Mouse (Mus musculus) large intestine, adult 2 months (tissue): ENCODE data around the gene Atg9a. TPM values are rescaled to one million over a fixed set of nuclear protein-coding genes. Genes with fewer than 3 reads are reported as not detected.
A peak's percentile ranks its signal among the peaks of the same experiment; 100 is the strongest.

Source experiments
- DNase-seq: peaks from one replicate; pipeline ENCODE4 v3.0.0-alpha.2; 2012; ENCODE audit warnings: low read depth, low spot score
- WGBS: fragments of 180-500 bp; shearing (Covaris S2); methylation state at CpG from one replicate; pipeline ENCODE4 v1.1.7; 2018; 5-methylcytosine and 5-hydroxymethylcytosine counted together
- polyA plus RNA-seq: library from polyadenylated mRNA; depleted of rRNA; stranded (reverse); fragments of >200 nt; gene quantifications from 2 replicates; pipeline ENCODE4 v1.2.3, GENCODE M21; 2012

Gene Atg9a
- polyA plus RNA-seq, 1 experiment: 72.2 TPM

DNA sequence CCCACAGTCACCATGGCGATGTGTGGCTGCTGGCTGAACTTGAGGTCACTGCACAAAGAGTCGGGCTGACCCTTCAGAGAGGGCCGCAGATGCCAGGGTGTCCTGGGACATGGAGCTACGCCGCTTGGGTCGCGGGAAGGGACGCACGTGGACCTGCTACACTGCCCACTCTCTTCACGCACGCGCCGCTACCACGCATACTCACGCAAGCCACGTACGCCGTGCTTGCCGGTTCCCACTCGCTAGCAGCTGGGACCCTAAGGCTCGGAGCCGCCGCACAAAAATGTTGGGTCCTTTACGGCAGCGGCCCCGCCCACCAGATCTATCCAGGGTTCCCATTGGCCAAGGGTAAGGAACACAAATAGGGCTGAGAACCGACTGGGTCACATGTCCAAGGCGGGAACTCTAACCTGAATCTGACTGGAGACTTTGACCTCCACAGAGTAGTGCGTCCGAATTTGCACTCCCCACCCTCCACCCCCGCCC is 11.8 kb downstream of the Atg9a start, which contains the start of gene Abcb6:
Gene Abcb6, minus strand, starts transcription at position 288 of the 486 bp plus-strand sequence.
- DNase-seq: peak; percentile 82
- WGBS: 0% methylated on average over 31 of the region's 31 CpGs

DNA sequence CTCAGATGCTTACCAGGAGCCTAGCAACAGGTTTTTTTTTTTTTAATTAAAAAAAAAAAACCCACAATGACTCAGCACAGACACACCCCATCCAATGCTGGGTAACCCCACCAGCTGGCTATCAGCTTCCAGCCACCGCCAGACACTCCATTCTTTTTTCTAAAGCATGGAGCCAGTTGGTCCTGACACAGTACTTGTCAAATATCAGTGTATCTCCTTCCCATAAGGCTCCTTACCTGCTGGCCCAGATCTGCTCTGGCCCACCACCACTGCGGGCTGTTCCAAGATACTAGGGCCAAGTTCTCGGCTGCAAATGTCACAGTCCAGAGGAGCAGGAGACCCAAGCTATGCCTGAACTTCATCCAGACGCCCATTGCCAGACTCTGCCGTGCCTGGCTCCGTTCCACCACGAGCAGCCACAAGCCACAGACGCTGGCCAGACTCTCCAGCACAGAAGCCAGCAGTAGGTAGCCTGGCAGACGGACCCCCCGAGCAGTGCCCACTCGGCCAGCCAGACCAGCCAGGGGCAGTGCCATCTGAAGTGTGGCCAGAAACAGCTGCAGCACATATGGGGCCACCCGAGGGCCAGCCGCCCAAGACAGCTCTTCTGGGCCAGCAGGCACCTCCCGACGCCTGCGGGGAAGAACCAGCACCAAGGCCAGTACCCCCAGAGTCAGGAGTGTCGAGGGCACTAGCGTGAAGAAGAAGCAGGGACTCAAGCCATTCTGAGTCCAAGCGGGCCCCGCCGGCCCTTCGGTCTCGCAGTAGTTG is 12.5 kb downstream of the Atg9a start:
- 3% methylated on average over 23 of the region's 23 CpGs for WGBS
- DNase-seq: no peak

DNA sequence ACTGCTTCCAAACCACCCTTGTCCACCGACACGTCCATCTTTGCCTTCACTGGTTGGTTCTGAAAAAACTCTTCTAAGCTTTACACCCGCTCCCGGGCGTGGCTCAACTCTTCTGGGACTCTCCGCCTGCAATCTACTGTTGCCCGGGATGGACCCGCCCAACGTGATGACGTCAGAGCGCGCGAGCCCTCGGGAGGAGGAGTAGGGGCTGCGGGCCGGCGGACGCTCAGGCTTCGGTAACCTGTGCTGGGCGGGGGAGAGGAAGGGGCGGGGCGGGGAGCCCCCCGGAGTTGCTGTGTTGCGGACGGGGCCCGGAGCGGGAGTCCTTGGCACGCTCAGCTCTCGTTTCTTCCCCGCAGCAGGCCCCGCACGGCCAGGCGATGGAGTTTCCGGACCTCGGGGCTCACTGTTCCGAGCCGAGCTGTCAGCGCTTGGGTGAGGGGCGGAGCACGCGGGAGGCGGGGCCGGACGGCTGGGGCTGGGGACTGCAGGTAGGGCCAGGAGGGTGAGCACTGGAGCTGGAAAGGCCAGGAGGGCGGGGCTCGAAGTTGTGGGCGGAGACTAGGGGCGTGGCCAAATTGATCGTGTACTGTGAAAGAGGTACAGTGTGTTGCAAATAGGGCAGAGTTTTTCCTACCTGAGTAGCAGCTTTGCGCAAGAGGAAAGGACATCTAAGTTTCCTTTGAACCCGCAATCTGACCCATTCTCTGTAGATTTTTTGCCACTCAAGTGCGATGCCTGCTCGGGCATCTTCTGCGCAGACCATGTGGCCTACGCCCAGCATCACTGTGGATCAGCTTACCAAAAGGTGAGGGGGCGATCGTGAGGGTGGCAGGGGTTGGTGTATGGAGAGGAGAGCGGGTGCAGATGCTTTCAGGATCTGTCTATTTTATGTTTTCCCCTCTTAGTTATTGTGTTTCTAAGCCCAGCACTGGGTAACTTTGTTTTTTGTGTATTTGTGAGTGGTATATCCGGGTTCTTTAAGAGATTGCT is 23.2 kb downstream of the Atg9a start, which contains the start of gene Zfand2b:
Gene Zfand2b, plus strand, starts transcription at position 175 of the 993 bp plus-strand sequence.
- WGBS: 1% methylated on average over 58 of the region's 59 CpGs
- peak; percentile 95 for DNase-seq

DNA sequence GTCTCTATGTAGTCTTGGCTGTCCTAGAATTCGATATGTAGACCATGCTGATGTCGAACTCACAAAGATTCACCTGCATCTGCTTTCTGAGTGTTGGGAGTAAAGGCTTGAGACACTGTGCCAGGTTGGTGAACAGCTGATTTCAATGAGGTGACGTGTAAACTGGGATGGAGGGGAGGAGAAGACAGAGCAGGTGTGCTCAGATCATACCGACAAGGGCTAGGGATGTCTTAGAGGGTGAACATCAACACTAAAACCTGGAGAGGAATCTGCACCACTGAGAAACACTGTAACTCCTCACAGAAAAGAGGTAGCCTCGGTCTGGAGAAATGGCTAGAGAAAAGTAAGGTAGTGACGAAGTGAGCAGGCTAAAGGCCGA is 23.9 kb downstream of the Atg9a start:
- 3% methylated on average over 7 of the region's 7 CpGs for whole genome bisulfite sequencing

DNA sequence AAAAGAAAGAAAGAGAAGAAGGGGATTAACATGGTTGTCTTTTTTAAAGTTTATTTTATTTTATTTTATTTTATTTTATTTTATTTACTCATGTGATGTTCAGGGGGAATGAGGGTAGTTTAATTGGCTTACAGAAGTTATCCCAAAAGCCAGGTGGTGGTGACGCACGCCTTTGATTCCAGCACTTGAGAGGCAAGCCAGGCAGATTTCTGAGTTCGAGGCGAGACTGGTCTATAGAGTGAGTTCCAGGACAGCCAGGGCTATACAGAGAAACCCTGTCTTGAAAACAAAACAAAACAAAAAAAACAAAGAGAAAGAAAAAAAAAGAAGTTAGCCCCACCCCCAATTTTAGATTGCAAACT is 31.8 kb downstream of the Atg9a start:
- WGBS: 87% methylated on average over 4 of the region's 4 CpGs

More for the DNA sequence above, 23.9 kb downstream of the Atg9a start:
- no peak for DNase-seq

DNA sequence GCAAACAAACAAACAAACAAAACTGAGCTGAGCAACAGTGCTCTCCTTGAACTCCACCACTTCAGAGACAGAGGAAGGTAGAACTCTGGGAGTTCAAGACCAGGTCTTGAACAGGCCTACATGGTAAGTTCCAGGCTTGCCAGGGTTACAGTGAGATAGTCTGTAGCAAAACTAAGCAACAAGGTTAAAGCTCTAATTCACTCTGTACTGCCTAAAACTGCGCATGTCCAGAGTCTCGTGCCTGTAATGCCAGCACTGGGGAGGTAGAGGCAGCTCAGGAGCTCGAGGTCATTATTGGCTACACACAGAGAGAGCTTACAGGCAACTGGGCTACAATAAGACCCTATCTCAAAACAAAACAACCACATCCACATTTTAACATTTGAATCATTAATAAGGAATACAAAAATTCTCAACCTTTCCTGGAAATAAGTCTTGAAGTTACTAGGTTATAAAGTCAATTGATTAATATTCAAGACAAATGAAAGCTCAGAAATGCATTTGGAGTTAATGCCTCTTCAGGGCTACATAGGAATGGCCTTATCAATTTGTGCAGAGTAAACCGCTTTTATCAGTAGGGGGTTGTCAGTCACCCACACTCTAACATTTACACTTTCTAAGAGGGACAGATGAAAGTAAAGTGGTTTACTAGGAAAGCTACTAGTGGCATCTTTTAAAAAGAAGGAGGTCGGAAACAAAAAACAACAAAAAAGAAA is 32.3 kb downstream of the Atg9a start:
- DNase-seq: no peak
- 74% methylated on average over 5 of the region's 5 CpGs for WGBS

More for the DNA sequence above, 31.8 kb downstream of the Atg9a start:
- DNase-seq: no peak

DNA sequence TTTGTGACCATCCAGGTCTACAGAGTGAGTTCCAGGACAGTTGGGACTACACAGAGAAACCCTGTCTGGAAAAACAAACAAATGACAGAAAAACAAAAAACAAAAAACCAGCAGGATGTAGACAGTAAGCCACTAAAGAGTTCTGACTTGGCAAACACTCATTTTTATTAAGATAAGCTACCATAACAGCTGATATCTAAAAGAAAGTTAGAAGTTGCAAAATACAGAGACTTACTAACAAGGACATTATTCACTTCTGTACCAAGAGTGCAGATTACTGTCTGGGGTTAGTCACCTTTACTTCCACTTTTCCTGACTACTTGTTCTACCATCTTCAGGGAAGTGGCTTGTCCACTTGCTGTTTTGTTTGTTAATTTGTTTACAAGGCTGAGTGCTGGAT is 33.0 kb downstream of the Atg9a start:
- DNase-seq: no peak

DNA sequence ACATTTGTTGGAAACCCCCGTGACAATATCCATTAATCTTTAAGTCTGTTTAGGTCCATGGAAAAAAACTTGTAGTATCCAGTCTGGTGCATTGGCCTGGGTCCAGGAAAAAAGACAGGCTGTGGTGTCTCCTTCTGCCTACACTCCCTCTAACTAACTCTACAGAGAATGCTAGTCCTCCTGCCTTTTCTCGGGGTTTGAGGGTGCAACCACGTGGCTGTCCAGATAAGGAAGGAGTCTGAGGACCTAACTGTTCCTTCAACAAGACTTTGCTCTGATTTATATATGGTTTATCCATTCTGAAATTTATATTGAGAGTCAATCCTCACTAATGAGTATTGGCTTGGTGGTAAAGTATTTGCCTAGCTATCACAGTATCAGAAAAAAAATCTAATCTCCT is 36.2 kb downstream of the Atg9a start:
- DNase-seq: no peak
- 37% methylated on average over 3 of the region's 3 CpGs for WGBS

DNA sequence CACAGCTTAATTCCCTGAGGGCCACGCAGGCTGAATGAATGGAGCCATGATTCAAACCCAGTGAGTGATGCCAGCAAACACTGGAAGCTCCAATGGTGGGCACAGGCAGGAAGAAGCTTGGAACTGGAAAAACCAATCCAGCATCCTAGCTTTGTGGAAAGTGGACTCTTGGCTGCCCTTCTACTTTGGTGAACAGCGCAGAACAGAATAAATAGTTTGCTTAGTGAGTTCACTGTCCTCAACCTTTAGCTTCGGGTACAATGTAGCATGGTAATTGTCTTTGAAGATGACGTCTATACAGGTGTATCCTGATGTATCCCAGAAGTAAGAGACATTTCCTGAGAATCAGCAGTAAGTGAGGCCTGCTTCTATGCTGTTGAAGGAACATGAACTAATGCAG is 43.3 kb downstream of the Atg9a start:
- 77% methylated on average over 4 of the region's 4 CpGs for WGBS

DNA sequence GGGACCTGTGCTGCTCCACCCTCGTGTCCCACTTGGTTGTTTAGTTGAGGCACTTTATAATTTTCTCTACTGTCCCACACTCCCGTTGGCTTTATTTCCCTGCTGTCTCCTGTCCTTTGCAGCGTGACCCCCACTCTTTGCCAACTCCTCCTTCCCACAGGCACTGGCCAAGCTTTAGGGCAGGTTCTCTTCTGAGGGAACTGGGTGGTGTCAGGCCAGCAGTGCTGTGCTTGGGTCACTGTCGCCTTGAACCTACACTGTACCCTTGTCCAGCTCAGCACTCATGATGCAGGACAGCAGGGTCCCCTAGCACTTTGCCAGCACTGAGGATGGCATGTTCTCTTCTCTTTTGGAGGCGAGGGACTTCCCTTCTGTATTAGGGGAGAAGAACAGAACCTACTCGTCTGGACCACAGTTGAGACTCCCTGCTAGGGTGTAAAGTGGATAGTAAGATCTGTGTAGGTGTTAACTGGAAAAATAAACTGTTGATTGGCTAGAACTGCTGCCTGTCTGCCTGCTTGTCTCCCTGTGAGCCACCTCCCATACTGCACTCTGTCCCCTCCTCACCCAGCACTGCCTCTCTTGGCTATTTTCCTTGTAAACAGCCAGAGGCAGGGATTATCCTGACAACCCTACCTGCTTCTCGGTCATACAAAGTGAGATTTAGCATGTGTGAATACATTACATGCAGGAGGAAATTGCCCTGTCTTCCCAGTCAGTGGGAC is 44.4 kb downstream of the Atg9a start:
- 73% methylated on average over 7 of the region's 7 CpGs for WGBS
- no peak for DNase-seq

More for the DNA sequence above, 43.3 kb downstream of the Atg9a start:
- no peak for DNase-seq

DNA sequence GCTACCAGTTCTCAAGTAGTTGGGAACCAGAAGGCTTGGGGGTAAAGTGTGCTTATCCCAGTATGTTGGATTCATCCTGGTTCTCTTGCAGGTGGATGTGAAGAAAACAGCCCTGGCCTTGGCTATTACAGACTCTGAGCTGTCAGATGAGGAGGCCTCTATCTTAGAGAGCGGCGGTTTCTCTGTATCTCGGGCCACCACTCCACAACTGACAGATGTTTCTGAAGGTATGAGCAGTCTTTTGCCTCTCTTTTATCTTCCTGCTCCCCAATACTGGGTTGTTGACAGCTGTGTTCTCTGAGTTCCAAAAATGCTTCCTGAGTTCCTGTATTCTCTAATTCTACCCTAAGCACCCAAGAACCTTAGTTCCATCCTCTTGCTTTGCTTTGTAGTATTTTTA is 46.4 kb downstream of the Atg9a start:
- WGBS: 94% methylated on average over 3 of the region's 3 CpGs
- no peak for DNase-seq

DNA sequence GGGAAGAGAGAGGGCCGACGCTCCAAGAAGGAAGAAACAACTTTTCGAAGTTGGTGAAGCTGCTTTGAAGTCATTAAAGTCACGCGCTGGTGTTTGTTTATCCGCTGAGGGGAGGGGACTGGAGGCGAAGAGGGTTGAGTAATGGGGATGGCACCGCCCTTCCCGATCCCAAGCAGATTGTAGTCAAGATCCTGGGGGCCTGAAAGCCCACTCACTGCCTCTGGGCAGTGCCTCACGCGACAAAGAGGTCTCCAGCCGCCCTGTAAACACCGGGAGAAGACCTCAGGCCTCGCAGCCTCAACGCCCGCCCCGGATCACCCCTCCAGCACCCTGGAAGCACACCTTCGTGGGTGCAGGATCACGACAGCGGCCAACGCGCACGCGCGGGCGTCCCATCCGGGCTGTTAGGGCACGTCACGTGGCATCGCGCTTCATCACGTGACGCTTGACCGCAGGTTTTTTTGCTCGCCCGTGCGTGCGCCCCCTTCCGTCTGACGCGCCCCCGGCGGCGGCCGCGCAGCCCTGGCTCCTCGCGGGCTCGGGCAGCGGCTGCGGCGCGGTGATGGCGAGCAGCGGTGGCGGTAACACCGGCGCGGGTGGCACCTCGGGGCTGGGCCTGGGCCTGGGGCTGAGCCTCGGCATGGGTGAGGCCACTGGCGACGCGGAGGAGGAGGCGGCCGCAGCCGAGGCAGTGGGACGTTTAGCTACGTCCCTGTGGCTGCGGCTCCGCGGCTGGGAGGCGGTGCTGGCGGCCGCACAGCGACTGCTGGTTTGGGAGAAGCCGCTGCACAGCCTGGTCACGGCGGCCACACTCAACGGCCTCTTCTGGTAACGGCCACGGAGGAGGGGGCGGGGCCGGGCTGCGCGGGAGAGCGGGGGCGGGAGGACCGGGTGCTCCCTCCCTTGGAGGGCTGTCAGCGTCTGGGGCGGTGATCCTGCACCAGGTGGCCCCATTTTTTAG is 49.4 kb downstream of the Atg9a start, which contains the start of the genes Cnppd1 and Retreg2:
Gene Cnppd1, minus strand, starts transcription at position 411 of the 961 bp plus-strand sequence.
Gene Retreg2, plus strand, starts transcription at position 478 of the 961 bp plus-strand sequence.
- peak; percentile 82 for DNase-seq
- under 1% methylated on average over 91 of the region's 91 CpGs for WGBS

DNA sequence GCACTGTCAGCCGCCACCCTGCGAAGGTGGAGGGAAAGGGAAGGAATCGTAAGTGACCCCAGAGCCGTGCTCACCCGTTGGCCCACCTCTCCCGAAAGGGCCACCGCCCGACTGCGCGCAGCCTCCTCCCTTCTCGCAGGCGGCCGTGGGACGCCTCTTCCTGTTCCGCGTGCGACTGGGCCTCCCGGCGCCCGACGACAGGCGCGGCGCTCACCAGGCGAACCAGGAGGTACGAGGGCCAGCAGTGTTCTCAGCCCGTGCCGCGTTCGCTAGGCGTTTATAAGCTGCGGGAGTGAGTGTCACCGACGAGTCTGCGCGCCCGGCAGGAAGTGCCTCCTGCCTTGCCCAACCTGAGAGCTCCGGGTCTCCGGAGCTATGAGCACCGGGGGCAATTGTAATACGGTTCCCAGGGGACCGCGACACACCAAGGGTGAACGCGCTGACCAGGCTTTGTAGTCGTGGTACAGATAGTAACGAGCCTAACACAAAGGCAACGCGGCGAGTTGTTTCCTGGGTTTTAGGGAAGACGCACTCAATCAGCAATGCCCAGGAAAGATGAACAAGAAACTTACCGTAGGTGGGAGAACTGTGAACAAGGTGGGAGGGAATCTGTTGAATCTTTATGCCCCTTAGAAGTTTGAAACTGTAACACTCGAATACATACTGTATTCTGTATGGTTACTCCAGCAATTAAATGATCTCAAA is 50.4 kb downstream of the Atg9a start:
- DNase-seq: no peak
- under 1% methylated on average over 53 of the region's 53 CpGs for WGBS

DNA sequence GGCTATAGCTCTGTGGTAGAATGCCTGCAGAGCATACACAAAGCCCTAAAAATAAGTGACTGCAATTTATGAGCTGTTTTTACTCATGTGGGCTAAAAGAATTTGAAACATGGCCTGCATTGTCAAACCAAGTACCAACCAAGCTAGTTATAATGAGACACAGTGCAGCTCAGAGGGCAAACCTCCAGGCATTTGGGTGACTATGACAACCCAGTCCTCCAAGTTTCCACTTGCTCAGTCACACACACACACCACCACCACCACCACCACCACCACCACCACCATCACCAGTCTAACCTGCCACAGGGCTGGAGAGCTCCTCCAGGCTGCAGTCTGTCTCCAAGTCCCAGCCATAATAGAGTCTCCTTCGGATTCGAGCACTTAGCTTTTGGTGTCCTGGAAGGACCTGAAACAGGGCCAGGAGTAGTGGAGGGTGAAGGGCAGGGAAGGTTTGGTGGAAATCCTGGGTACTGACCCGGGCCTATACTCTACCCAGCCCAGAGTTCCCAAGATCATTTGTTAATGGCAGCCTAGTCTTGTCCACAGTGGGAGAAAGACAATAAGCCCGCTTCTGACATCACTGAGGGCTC is 51.3 kb downstream of the Atg9a start:
- no peak for DNase-seq
- 2% methylated on average over 4 of the region's 4 CpGs for WGBS

DNA sequence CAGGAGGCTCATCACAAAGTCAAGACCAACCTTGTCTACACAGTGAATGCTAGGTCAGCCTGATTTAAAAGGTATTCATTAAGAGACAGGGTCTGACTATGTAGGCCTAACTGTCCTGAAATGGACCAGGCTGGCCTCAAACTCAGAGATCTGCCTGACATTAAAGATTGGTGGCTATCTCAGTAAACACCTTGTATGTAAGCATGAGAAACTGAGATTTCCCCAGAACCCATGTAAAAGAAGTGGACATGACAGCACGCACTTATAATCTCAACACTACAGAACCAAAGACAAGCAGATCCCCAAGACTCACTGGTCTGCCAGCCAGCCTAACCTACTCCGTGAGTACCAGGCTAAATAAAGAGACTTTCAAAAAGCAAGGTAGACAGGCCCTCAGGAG is 53.5 kb downstream of the Atg9a start:
- WGBS: 90% methylated on average over 2 of the region's 2 CpGs
- no peak for DNase-seq

DNA sequence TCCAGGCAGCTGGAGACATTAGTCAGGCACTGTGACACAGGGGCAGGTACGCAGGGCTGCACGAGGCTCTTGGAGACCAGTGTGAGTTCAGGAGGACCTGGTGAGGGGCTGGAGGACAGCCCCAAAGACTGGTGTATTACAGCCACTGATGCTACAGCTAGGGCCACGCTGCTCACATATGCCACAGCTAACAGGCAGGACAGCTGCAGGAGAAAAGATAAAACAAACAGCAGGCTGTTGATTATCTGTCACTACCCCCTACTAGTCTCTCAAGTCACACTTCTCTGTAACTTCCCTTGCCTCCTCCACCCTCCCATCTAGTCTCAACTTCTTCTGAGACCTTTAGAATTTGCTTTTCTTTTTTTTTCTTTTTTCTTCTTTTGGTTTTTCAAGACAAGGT is 55.3 kb downstream of the Atg9a start:
- DNase-seq: no peak
- WGBS: 68% methylated on average over 3 of the region's 3 CpGs

DNA sequence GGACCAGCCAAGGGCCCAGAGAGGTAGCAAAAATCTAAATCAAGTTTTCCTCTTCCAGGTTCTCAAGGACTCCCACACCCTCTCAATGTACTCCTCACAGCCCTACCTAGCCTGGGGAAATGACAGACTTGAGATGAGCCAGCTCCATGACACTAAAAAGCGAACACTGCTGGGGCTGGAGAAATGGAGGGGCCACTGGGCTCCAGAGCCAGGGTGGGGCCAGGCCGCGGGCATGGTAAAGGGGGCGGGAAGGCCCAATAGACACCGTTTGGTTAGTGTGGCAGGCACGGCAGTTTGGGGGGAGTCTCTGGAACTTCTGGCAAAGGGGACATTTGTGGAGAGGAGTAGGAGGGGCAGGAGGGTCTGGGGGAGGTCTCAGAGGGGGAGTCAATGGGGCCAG is 55.7 kb downstream of the Atg9a start:
- DNase-seq: no peak
- WGBS: 73% methylated on average over 6 of the region's 6 CpGs
